Mouse (Mus musculus) lung, postnatal 0 days (tissue): ENCODE measurements around the gene Nmb. TPM values are rescaled to one million over a fixed set of nuclear protein-coding genes. Genes with fewer than 3 reads are reported as not detected.
"Not testable (repeated sequence)": the region's sequence is repeated elsewhere in the genome, so short reads cannot be mapped to it uniquely, and the experiment has no call there.

Source experiments
- ATAC-seq: fragments of 200-750 bp; cut with Nextera tagmentation; 2 replicates; pipeline ENCODE4 v1.8.0; 2017; ENCODE audit warnings: moderate library complexity
- DNase-seq: peaks from one replicate; pipeline ENCODE4 v3.0.0-alpha.2; 2016; ENCODE audit warnings: low spot score
- H3K27ac ChIP-seq: fragments of 300-500 bp; sonication (generic); 2 replicates; pipeline ENCODE4 v1.5.1; 2014; ENCODE audit warnings: antibody characterized with exemption, mild to moderate bottlenecking, low read length, mixed read lengths
- H3K27me3 ChIP-seq: fragments of 300-500 bp; sonication (generic); replicated peaks from 2 replicates; pipeline ENCODE4 v1.6.1; 2014; ENCODE audit warnings: low read length, mixed read lengths; ENCODE audit not compliant: insufficient read depth
- H3K36me3 ChIP-seq: fragments of 300-500 bp; sonication (generic); 2 replicates; pipeline ENCODE4 v1.6.1; 2014; ENCODE audit warnings: low read length, mixed read lengths; ENCODE audit not compliant: insufficient read depth
- H3K4me1 ChIP-seq: fragments of 300-500 bp; sonication (generic); 2 replicates; pipeline ENCODE4 v1.6.1; 2014; ENCODE audit warnings: antibody characterized with exemption, low read depth, low read length, mixed read lengths; ENCODE audit not compliant: insufficient read depth
- H3K4me2 ChIP-seq: fragments of 300-500 bp; sonication (generic); replicated peaks from 2 replicates; pipeline ENCODE4 v1.6.1; 2014; ENCODE audit warnings: low read depth, mild to moderate bottlenecking, low read length, moderate library complexity, mixed read lengths
- H3K4me3 ChIP-seq: fragments of 300-500 bp; sonication (generic); 2 replicates; pipeline ENCODE4 v1.5.1; 2014; ENCODE audit warnings: low read depth, low read length
- H3K9ac ChIP-seq: fragments of 300-500 bp; sonication (generic); replicated peaks from 2 replicates; pipeline ENCODE4 v1.6.1; 2014; ENCODE audit warnings: low read depth, mild to moderate bottlenecking
- H3K9me3 ChIP-seq: fragments of 300-500 bp; sonication (generic); 2 replicates; pipeline ENCODE4 v1.6.1; 2016; ENCODE audit warnings: low read length, mixed read lengths
- CTCF ChIP-seq: IDR thresholded peaks from 2 replicates; pipeline ENCODE4 v1.5.1; 2016; ENCODE audit warnings: antibody characterized with exemption, mild to moderate bottlenecking
- EP300 ChIP-seq: IDR thresholded peaks from 2 replicates; pipeline ENCODE4 v1.6.1; 2016; ENCODE audit warnings: antibody characterized with exemption, mild to moderate bottlenecking, control low read depth
- WGBS: fragments of 180-500 bp; shearing (Covaris S2); extraction: QIAGEN DNeasy Blood & Tissue Kit; methylation state at CpG from one replicate; pipeline ENCODE4 v1.1.7; 2014; 5-methylcytosine and 5-hydroxymethylcytosine counted together
- polyA plus RNA-seq: library from polyadenylated mRNA; unstranded; fragments of >200 nt; fragmentation: Nextera tagmentation; extraction: Ambion mirVana; gene quantifications from 2 replicates; pipeline ENCODE4 v1.2.1, GENCODE M21; 2015

The Nmb gene
- polyA plus RNA-seq, result 6.3 and 8.3 TPM in 2 replicates

DNA sequence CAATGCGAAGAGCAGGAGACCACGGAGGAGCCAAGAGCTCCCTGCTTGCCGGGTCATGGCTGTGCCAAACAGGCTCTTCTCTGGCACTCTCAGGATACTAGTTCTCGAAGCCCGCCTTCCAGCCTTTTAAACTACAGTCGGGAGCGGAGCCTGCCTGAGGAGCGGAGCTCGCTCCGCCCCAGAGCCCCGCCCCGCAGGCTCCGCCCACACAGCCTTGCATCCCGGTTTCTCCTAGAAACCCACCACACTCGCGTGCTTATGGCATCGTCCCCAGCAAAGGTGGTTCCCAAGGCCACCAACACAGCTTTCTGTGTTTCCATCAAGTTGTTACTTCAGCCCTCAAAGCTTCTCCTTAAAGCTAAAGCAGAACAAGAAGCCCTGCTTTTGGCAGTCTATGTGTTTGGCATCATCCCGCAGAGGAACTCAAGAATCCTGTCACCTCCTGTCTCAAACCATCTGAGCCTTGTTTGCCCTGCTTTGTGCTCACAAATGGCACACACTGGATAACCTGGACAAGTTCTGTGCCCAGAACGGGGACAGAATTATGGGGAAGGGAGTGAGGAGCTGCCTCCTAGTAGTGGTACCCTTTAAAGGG lies at the start of gene Nmb:
Gene Nmb (minus strand): TSS at position 156 of the 595 bp plus-strand sequence.
- 2% methylated on average over 19 of the region's 19 CpGs for WGBS
- Histone ChIP-seq H3K27ac (peak within 1 kb of the TSS; percentile 2; the same call in 1 of the 2 replicates), H3K36me3 (no peaks in the 10 kb centered on the region; the same call in 1 of the 2 replicates), H3K4me2 (peak within 1 kb of the TSS; percentile 83), H3K9me3 (no peaks in the 10 kb centered on the region), H3K4me1 (peaks cover 6% of the 10 kb centered on the region), H3K4me3 (peak within 1 kb of the TSS; percentile 42), H3K9ac (peak within 1 kb of the TSS; percentile 56; the same call in 1 of the 2 replicates), H3K27me3 (no peaks in the 10 kb centered on the region)
- ATAC-seq (peak; percentile 58), DNase-seq (peak; percentile 83)
- TF ChIP-seq EP300, result no peak
- no peak for TF ChIP-seq CTCF

DNA sequence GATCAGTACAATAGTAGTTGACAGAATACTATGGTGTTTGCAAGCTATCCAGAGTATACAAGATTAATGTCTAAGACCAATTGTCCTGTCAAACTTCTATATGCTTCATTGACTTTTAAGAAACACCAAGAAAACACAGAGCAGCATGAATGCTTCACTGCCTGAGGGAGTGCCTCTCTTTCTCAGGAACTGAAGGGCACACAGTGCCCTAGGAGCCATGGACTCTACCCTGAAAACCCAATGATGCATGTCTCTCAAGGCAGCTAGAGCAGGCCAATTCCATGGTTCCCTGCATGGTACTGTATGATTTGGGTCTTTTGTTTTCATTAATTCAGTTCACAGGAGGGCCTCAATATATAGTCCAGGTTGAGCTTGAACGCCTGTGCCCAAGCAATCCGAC lies 49.4 kb upstream of the Nmb start:
- no peaks in the 10 kb centered on the region for H3K36me3 ChIP-seq
- no peaks in the 10 kb centered on the region for H3K27me3 ChIP-seq
- no peaks in the 10 kb centered on the region for H3K9me3 ChIP-seq
- no peak for ATAC-seq
- no peak overlapping the region for H3K27ac ChIP-seq
- no peaks in the 10 kb centered on the region for H3K4me1 ChIP-seq
- DNase-seq, result no peak
- H3K4me2 ChIP-seq, result no peak overlapping the region
- H3K4me3 ChIP-seq, result no peak overlapping the region
- 73% methylated on average over 2 of the region's 2 CpGs for WGBS
- H3K9ac ChIP-seq, result no peak overlapping the region
- no peak for TF ChIP-seq CTCF

DNA sequence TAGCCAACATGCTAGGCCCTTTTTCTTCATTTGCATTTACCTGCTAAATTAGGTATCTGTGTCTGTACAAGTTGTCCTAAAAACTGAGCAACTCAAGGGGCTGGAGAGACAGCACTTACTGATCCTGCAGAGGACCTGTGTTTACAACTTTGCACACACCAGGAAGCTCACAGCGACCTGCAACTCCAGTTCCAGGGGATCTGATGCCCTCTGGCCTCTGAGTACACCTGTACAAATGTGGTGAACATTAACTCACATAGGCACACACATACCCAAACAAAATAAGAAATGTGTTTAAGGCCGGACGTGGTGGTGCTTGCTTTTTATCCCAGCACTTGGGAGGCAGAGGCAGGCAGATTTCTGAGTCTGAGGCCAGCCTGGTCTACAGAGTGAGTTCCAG lies 47.3 kb upstream of the Nmb start:
- H3K9me3 ChIP-seq, result no peaks in the 10 kb centered on the region
- no peak for TF ChIP-seq EP300
- TF ChIP-seq CTCF, result no peak
- WGBS, result 46% methylated on average over 3 of the region's 3 CpGs
- peaks cover 4% of the 10 kb centered on the region; the same call in 1 of the 2 replicates for H3K4me1 ChIP-seq
- H3K27me3 ChIP-seq, result no peaks in the 10 kb centered on the region
- no peaks in the 10 kb centered on the region for H3K36me3 ChIP-seq
- H3K4me3 ChIP-seq, result no peak overlapping the region
- H3K4me2 ChIP-seq, result no peak overlapping the region
- H3K9ac ChIP-seq, result no peak overlapping the region
- no peak overlapping the region for H3K27ac ChIP-seq
- DNase-seq, result no peak
- no peak for ATAC-seq

DNA sequence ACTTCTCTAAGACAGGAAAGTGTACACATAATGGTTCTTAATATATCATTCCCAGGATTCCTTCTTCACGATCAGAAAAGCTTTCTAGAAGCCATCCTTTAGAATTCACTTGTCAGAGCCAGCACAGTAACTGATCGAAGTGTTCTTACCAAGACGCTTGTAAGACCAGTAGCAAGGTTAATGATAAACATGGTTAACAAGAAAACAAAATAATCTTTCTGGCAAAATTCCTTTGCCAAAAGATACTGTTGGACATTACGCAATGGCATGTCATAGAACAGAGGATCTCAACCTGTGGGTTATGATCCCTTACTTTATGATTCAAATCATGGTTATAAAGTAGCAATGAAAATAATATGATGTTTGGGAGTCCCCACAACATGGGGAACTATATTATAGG lies 46.6 kb upstream of the Nmb start:
- 80% methylated on average over 4 of the region's 4 CpGs for WGBS
- no peak overlapping the region for H3K27ac ChIP-seq
- H3K9me3 ChIP-seq, result no peaks in the 10 kb centered on the region
- ATAC-seq (no peak), DNase-seq (no peak)
- TF ChIP-seq CTCF (no peak), EP300 (no peak)
- H3K4me3 ChIP-seq, result no peak overlapping the region
- no peaks in the 10 kb centered on the region for H3K36me3 ChIP-seq
- H3K4me2 ChIP-seq, result no peak overlapping the region
- H3K9ac ChIP-seq, result no peak overlapping the region
- H3K27me3 ChIP-seq, result no peaks in the 10 kb centered on the region
- H3K4me1 ChIP-seq, result peaks cover 4% of the 10 kb centered on the region; the same call in 1 of the 2 replicates

DNA sequence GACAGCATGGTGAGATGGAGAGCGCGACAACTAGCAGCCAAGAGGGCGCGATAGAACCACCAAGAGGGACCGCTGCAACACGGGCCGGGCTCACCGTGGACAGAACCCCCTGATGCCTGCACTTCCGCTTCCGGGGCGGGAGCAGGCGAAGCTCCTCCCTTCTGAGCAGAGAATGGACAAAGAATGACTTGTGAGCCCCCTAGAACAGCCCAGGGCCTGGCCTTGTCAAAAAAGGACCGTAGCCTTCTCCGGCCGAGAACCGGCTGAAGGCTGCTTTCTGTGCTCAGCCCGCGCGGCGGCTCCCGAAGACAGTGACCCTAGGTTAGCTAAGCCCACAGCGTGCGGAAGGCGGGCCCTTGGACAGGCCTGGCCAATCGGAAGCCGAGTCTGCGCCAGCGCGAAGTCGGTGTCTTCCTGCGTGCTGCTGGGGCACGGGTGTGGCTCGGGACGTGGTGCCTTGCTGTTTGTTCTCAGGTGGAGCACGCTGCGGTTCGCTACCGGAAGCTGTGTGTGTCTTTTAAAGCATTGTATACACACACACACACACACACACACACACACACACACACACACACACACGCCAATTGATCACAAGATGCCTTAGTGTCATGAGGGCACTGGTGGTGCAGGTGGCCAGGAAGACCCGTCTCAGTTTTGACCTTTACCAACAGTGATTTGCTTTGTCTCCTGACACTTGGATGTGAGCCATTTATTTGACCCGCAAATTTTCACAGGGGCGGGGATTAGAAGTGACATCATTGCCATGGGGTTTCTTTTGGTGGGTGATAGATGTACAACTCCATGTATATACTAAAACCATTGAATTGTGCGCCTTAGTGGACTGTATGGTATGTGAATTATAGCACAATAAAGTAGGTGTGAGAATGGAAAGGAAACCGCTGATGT lies 42.8 kb upstream of the Nmb start, which contains the start of gene Sec11a:
Gene Sec11a (minus strand): TSS at position 336 of the 906 bp plus-strand sequence.
- Histone ChIP-seq H3K27ac (peak within 1 kb of the TSS; percentile 91), H3K9ac (peak within 1 kb of the TSS; percentile 75), H3K4me1 (peaks cover 4% of the 10 kb centered on the region; the same call in 1 of the 2 replicates), H3K9me3 (no peaks in the 10 kb centered on the region), H3K27me3 (no peaks in the 10 kb centered on the region), H3K4me2 (peak within 1 kb of the TSS; percentile 80), H3K4me3 (peak within 1 kb of the TSS; percentile 64), H3K36me3 (no peaks in the 10 kb centered on the region; the same call in 1 of the 2 replicates)
- WGBS, result 3% methylated on average over 44 of the region's 44 CpGs
- ATAC-seq, result peak; percentile 100
- TF ChIP-seq EP300 (no peak), CTCF (peak; percentile 31)
- peak; percentile 95 for DNase-seq

DNA sequence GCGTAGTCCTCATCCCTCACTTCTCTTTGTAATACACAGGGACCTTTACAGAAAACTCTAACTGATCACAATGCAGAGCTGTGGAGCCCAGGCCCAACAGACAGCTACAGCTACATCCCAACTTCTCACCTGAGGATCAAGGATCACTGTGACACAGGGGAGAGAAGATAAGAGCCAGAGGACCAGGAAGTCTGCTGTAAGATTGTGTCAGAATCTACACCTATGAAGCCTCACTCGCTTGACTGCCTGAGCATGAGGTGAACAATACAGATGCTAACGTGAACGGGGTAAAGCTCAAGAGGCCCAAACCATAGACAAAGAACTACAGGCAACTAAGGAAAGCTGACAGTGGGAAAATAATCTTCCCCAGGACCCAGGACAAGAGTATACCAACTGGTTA lies 34.9 kb upstream of the Nmb start:
- Histone ChIP-seq H3K9ac (no peak overlapping the region), H3K4me1 (no peaks in the 10 kb centered on the region), H3K4me3 (no peak overlapping the region), H3K9me3 (no peaks in the 10 kb centered on the region), H3K36me3 (peaks cover 2% of the 10 kb centered on the region; the same call in 1 of the 2 replicates), H3K27ac (no peak overlapping the region), H3K4me2 (no peak overlapping the region), H3K27me3 (no peaks in the 10 kb centered on the region)
- no peak for ATAC-seq
- TF ChIP-seq CTCF (no peak), EP300 (no peak)
- WGBS, result 81% methylated on average over 4 of the region's 4 CpGs
- DNase-seq, result no peak

DNA sequence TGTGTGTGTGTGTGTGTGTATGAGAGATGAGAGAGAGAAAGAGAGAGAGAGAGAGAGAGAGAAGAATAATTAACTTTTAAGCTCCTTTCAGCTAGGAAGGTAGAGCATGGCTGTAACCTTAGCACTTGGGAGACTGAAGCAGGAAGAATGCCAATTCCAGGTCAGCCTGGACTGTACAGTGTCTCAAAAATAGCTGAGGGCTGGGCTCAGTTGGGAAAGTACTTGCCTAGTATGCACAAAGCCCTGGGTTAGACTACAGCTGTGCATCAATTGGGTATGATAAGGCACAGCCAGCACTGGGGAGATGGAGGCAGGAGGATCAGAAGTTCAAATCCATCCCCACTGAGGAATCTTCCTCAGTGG lies 32.4 kb upstream of the Nmb start:
- H3K27me3 ChIP-seq, H3K9ac ChIP-seq, H3K4me1 ChIP-seq, DNase-seq, H3K27ac ChIP-seq, ATAC-seq, H3K9me3 ChIP-seq, H3K4me2 ChIP-seq, H3K4me3 ChIP-seq: not testable (repeated sequence)
- peaks cover 15% of the 10 kb centered on the region; the same call in 1 of the 2 replicates for H3K36me3 ChIP-seq
